Mouse (Mus musculus) gastrocnemius, postnatal 14 days (tissue): ENCODE measurements around the gene Trak1. TPM values are rescaled to one million over a fixed set of nuclear protein-coding genes. Genes with fewer than 3 reads are reported as not detected.
"Not testable (repeated sequence)": the region's sequence is repeated elsewhere in the genome, so short reads cannot be mapped to it uniquely, and the experiment has no call there.

Experiments used
- DNase-seq: peaks from one replicate; pipeline ENCODE4 v3.0.0; 2021; ENCODE audit warnings: mixed read lengths
- intact Hi-C: fragments of 180-260 bp; cut with DNase I; formaldehyde crosslinking; loops from one replicate; pipeline ENCODE4 v1.15.1; 2025; ENCODE audit warnings: low total_unique reads
- total RNA-seq, 2 experiments: library from RNA; stranded (reverse); gene quantifications; 2 replicates each; pipeline ENCODE4 v1.2.3; 2021

Trak1 gene
- total RNA-seq, 2 experiments from 2014 or later = 167 to 178 TPM

DNA sequence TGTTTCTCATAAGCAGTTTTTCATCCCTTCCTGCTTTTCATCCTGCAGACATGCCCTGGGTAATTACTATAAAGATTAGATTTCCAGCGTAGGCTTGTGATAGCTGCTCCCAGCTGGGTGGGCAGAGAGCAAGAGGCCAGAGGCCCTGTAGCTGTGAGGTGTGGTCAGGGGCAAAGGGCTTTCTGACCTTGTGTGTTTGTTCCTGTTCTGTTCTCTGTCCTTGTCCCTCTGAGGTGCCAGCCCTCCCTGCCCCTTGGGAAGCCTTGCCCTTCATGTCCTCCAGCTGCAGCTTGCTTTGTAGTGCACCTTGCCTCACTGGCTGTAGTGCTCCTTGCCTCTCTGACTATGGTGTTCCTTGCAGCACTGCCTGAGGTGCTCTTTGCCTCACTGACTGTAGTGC is 139.2 kb downstream of the Trak1 start:
- intact Hi-C loops = no loop called here
- no peak for DNase-seq

DNA sequence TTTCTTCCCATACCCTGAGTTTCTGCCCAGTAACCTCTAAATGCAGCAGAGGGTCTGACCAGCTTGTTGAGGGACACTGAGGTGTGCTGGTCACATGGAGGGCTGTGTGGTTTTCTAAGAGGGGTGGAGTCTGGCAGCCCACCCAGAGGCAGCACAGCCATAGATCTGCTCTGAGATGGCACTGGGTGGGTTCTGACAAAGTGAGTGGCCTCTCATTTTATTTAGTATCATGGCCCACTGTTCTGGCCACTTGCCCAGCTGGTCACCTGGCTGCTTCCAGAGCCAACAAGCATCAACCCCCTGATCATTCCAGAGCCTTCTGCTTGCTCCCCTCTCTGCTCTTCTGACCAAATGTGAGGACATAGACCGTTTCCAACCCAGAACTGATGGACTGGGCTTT is 144.8 kb downstream of the Trak1 start:
- intact Hi-C loops = no loop called here
- no peak for DNase-seq

DNA sequence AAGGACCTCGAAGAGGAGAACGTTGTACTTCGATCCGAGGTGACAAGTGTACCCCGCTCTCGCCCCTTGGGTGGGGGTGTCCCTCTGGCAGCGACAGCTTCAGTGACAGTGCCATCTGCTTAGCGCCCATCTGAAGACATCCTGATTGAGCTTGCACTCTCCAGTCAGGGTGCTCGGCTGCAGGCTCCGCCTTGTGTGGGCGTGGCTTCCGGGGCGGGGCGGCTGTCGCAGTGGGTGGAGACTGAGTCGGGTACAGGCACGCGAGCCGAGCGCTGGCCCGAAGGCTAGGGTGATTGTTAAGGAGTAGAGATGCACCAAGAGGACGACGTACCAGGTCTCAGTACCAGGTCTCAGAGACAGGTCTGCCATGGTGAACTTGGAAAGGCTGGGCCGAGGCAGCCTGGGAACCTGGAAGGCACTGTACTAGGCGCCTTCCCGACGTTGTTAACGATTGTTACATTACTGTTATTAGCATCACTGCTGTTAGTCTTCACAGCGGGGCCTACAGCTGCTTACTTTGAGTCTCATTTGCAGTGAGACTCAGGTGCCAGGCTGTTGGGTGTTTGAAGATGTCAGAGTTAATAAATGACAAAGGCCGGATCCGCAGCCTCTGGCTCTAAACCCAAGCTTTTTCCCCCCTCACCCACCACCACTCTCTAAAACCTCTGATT is 146.5 kb downstream of the Trak1 start:
- no peak for DNase-seq
- intact Hi-C loops = no loop called here

DNA sequence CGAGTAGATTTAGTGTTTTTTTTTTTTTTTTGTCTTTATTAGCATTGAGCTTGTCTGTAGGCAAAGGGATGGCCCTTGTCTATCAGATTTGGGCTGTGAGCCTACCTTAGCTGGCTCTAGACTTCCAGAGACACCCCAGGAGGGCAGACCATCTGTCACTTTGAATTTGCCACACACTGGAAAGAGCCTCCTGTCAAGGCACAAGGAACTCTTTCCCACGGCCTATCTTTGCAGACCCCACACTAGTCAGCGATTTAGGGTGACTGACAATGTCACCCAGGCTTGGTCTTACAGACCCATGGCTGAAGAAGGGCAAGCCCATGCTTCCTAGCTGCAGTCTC is 147.0 kb downstream of the Trak1 start:
- DNase-seq = no peak
- intact Hi-C loops = no loop called here

DNA sequence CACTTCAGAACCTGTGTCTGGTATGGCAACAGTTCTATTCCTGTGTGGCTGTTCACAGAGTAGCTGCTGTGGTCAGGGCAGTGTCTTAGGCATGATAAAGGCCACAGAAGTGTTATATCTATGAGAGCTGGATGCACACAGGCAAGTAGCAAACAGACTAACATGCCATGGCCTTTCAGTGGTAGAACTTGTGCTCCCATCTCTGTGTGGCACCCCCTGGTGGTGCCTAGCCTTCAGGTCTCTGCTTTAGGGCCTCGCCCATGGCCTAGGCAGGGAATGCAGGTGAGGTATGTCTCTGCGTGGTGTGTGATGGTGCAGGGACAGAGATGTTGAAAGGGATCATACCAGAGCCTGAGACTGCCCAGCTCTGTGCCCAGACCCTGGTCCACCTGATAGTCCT is 148.1 kb downstream of the Trak1 start:
- DNase-seq = no peak
- intact Hi-C loops = loop anchor here (5.0 kb wide), 1 partner anchor 53 kb away; no protein-coding TSS in a partner anchor

DNA sequence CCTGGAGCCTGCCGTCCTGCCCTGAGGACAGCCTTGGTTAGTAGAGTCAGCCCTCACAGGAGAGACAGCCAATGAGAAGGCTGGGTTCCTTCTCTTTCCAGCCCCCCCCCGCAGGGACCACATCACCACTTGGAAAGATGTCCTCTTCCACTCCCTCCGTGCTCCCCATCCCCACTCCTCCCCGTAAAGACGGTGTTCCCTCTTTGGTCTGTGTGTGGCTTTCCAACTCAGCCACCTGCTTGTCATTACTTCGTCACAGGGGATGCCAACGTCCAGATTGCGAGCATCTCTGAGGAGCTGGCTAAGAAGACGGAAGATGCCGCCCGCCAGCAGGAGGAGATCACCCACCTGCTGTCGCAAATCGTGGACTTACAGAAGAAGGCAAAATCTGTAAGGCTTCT is 149.1 kb downstream of the Trak1 start:
- intact Hi-C loops = loop anchor here (5.0 kb wide), 1 partner anchor 54 kb away; no protein-coding TSS in a partner anchor
- no peak for DNase-seq

DNA sequence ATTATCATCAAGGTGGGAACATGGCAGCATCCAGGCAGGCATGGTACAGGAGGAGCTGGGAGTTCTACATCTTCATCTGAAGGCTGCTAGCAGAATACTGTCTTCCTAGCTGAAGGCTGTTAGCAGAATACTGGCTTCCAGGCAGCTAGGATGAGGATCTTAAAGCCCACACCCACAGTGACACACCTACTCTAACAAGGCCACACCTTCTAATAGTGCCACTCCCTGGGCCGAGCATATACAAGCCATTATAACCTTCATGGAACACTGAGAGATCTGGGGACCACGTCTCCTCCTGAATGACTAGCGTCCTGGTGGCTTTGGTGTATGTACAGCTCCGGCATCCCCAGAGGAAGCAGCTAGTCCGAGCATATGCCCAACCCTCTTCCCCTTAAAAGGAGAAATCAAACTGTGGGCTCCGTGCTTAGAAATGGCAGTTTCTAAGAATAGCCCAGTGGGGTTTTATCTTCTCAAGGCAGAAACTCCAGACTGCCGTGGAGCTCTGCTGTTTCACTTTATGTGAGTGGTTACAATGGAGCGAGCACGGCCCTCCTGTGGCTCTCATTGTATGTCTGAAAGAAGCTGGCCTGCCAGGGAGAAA is 155.1 kb downstream of the Trak1 start:
- DNase-seq = not testable (repeated sequence)
- intact Hi-C loops = loop anchor here (10.0 kb wide), 1 partner anchor 208 kb away; no protein-coding TSS in a partner anchor

DNA sequence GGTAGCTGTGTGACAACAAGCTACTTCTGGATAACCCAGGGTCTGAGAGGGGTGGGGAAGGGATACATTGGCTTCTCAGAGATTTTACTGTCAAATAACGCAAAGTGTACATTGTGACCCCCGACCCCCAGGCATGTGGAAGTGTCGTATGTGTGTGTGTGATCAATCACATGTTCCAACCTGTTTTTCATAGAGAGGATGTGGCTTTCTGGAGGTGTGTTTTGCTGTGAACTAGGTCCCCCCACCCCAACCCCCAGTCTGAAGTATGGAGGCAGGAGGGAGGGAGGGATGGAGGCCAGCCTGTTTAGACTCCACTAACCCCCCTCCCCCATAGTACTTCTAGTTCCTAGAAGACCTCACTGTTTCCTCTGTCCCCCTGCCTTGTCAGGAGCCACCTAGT is 157.6 kb downstream of the Trak1 start:
- DNase-seq = no peak
- intact Hi-C loops = loop anchor here (5.0 to 10.0 kb wide), 2 partner anchors 68 to 210 kb away; no protein-coding TSS in a partner anchor

DNA sequence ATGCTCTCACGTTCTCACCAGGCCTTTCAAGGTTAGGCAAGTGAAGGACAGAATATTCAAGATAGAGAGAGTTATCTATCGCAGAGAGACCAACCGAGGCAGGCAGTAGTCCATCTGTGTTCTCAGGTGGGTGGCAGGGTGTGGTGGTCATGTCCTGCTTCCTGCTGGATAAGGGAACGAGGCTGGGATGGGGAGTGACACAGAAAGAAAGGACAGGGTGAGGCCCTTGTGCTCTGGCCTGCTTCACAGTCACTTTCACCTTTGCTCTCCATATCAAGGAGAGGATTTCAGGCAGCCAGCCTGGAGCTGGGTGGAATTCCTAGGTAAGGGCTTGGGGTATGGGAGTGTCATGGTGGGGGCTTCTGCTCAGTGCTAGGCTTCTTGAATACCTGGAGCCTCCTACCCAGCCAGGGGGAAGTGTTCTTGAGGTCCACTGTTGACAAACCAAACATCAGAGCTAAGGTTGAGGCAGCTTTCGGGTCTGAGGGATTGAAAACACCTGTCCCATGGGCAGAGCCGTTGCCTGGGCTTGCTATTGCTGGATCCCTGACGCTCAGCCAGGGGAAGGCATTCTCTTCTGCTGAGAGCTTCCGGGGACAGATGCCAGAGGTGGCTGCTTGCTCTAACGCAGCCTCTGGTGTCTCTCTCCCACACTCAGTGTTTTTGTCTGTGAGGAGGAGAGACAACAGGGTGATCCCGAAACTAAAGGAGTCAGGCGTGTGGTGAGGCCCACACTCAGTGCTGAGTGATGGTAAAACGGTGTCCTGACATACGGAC is 159.6 kb downstream of the Trak1 start:
- no peak for DNase-seq
- intact Hi-C loops = loop anchor here (5.0 to 10.0 kb wide), 2 partner anchors 70 to 212 kb away; no protein-coding TSS in a partner anchor

DNA sequence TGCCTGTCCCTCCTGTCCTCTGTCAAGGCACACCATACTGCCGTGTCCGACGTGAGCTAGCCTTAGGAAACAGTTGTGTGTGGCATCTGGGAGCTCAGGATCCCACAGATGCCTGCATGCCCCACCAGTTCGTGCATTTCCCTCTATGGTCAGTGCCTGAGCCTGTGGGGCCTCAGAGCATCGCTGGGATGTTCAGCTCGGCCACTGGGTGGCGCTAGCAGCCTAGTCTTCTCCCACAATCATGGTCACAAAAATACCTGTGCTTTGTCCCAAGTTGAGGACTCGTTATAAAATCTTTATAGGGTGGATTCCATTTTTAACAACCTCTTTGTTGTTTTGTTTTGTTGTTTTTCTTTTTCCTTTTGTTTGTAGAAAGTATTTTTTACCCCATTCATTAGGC is 161.2 kb downstream of the Trak1 start:
- intact Hi-C loops = loop anchor here (5.0 to 10.0 kb wide), 2 partner anchors 71 to 214 kb away; no protein-coding TSS in a partner anchor
- DNase-seq = peak; percentile 47

DNA sequence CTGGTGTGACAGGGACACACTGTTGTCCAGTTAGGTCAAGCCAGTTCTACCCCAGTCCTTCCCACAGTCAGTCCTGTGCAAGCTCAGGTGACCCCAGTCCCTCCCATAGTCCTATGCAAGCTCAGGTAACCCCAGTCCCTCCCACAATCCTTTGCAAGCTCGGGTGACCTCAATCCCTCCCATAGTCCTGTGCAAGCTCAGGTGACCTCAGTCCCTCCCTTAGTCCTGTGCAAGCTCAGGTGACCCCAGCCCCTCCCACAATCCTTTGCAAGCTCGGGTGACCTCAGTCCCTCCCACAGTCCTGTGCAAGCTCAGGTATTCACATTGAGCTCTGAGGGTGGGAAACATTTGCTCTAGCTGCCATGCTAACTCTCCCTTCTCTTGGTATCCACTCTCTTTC is 162.6 kb downstream of the Trak1 start:
- intact Hi-C loops = loop anchor here (5.0 to 10.0 kb wide), 2 partner anchors 73 to 215 kb away; no protein-coding TSS in a partner anchor
- DNase-seq = no peak

DNA sequence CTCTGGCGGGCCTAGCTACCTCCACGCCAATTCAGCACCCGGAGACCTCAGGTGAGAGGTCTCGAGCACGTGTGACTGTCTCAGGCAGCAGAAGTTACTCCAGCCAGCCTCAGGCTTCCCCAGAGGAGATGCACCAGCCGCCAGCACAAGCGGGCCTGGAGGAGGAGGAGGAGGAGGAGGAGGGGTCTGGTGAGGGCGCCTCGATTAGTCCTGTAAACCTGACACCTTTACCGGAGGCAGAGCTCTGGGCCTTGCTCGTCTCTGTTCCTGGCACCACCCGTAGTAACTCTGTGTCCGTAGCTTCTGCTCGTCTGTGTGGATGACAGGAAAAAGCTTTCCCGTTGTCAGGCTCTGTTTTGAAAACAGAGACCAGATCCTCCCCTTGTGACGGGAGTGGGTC is 163.2 kb downstream of the Trak1 start:
- intact Hi-C loops = no loop called here

DNA sequence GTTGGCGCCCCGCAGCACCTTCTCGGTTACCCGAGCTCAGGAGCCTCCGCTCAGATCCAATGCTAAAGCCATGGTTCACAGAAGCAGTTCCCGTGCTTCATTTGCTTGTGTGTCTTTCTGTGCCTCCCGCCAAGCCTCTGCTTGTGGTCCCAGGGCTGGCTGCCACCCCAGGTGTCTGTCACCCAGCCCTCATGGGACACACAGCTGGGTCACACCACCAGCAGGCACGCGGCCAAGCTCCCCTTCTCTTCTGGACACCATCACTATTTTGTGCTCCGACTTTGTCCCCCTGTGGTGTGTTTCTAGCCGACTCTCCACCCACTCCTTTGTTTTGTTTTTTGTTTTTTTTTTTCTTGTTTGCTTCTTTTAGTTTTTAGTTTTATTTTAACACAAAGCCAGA is 170.2 kb downstream of the Trak1 start:
- intact Hi-C loops = no loop called here
- DNase-seq = no peak

More for the DNA sequence above, 163.2 kb downstream of the Trak1 start:
- no peak for DNase-seq

DNA sequence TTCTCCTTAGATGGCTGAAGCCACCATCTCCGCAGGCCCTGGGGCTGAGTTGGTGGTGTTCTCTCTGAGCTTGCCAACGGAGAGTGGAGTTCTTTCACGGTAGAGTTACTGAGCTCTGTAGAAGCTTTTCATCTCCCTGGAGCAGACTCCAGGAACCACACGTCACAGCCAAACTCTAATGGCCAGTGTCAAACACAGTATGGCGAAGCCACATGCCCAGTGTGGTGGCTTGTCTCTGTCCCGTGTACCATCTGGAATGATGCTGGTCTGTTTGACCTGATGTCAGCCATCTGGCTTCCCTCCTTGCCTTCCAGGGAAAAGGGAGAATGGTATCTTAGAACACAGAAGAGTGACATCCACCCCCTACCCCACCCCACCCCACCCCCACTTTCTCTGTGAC is 172.4 kb downstream of the Trak1 start:
- intact Hi-C loops = no loop called here

DNA sequence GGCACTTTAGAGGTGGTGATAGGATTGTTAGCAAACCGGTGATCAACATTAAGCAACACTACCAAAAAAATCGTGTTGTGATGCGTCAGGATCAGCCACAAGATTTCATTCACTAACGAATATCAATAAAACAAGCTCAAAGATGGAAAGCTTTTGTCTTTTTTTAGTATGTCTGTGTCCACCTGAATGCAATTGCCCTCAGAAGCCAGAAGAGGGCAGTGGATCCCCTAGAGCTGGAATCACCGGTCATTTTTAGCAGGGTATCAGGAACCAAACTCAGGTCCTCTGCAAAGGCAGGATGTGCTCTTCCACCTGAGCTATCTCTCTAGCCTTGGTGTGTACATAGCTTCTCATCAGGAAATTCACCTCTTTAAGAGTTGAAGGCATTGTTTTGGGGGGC is 177.5 kb downstream of the Trak1 start:
- intact Hi-C loops = loop anchor here (5.0 kb wide), 1 partner anchor 208 kb away; no protein-coding TSS in a partner anchor
- DNase-seq = no peak

More for the DNA sequence above, 172.4 kb downstream of the Trak1 start:
- no peak for DNase-seq

DNA sequence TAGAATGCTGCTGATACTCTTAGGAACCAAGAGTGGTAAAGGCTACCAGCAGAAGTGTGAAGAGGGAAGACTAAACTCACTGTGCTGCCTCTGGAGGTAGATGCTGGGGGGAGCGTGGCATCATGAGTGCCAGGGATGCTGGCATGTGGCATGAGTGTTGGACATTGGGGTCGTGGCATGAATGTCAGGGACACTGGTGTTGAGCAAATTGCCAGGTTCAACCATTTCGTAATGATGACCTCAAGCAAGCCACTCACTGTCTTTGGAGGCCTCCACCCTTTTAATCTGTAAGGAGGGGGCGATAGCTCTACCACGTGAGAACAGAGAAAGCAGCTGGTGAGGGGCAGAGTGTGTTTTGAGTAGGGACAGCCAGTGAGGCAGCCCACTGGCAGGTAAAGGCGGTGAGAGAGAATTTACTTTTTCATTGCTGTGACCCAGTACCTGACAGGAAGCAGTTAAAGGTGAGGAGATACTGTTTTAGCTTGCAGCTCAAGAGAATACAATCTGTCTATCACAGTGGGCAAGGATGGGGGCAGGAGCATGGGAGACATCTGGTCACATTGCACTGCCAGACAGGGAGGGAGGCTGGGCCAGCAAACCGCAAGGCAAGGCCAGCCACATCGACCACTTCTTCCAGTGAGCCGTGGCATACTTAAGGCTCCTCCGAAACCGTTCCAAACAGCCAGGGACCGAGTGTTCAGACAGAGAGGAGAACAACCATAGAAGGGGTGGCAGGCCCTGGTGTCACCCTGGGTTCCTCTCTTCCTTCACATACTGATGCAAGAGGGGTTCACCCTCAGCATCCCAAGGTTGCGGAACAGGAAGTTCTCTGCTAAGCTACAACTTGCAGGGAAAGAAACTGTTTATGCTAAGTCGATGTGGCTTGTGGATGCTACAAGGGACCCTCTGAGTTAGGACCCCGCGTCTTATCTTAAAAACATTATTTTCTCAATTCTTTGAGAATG is 178.5 kb downstream of the Trak1 start:
- intact Hi-C loops = loop anchor here (5.0 kb wide), 1 partner anchor 207 kb away; no protein-coding TSS in a partner anchor
- no peak for DNase-seq

DNA sequence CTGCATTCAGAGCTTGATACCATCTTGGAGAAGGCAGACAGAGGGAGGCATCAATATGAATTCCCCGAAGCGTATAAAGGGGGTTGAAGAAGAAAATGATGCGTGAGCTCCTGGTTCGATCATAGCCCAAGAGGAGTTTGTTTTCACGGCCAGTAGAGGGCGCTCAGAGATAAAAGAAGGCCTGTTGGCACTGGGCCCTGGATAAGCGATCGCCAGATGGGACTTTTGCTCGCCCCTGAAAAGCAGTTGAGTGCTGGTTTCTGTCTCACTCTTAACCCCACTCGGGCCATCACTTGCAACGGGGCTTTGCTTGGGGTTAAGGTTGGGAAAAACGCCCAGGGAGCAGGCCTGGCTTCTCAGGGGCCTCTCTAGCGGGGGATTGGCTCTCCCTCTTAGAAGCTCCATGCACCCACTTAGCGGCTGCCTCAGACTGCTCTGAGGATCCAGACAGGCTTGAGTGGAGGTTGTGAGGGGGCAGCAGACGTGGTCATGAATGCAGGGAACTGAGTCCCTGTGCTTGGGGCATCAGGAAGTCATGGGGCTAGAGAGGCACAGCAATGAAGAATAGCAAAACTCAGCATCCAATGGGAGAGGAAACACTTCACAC is 180.1 kb downstream of the Trak1 start:
- intact Hi-C loops = loop anchor here (5.0 kb wide), 1 partner anchor 205 kb away; no protein-coding TSS in a partner anchor
- DNase-seq = peak; percentile 78

DNA sequence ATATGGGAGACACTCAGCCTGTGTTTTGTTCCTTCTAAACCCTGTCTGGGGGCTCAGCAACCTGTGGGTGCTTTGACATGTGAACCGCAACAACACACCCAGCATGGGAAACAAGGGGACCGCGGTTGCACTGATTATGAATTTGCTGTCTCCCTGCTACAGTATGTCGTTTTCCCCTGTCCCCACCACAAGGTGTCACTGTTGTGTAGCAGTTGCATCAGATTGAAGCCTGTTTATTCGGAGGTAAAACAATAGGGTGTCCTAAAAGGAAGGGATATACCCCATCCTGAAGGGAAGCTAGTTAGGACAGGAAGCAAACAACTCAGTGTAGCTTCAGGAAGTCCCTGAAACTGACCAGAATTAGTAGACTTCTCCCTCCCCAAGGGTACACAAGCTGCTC is 182.2 kb downstream of the Trak1 start:
- peak; percentile 46 for DNase-seq
- intact Hi-C loops = loop anchor here (5.0 kb wide), 1 partner anchor 203 kb away; no protein-coding TSS in a partner anchor

DNA sequence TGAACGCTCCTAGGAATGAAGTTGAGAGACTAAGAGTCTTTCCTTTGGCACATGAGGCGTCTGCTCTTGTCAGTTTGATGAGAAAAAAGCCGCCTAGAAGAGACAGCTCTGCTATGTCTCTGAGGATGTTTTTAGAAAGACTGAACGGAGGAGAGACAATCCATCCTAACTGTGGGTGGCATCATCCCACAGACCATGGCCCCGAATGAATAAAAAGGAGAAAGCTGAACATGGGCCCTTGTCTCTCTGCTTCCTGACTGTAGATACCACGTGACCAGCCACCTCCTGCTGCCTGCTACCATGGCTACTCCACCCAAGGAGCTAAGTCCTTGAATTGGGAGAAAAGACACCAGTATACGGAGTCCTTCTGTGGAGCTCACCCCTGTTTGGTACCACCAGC is 189.9 kb downstream of the Trak1 start:
- intact Hi-C loops = no loop called here
- DNase-seq = no peak
